Mouse (Mus musculus) kidney, postnatal 36 days (tissue): ENCODE measurements around the gene Mllt6.
"Not testable (repeated sequence)": the region's sequence is repeated elsewhere in the genome, so short reads cannot be mapped to it uniquely, and the experiment has no call there.

ENCODE experiments used
- DNase-seq, 2 experiments: peaks; one replicate each; pipeline ENCODE4 v3.0.0; 2021 to 2022; ENCODE audit warnings: mixed read lengths in 2 of 2

Mllt6 gene

GRCm38 (mm10) chr11:97697199-97697890 lies 34.1 kb downstream of the Mllt6 start:
- no peak for DNase-seq

- DNase-seq = no peak
Measured at GRCm38 (mm10) chr11:97697891-97698529, 34.8 kb downstream of the Mllt6 start.

GRCm38 (mm10) chr11:97698741-97699611 lies 35.8 kb downstream of the Mllt6 start:
- peak; percentile 79 to 93 for DNase-seq

- peak; percentile 95 to 97 for DNase-seq
Measured at GRCm38 (mm10) chr11:97699626-97700002, 36.4 kb downstream of the Mllt6 start.

- peak; percentile 83 to 90 for DNase-seq
Measured at GRCm38 (mm10) chr11:97700003-97700745, 37.0 kb downstream of the Mllt6 start, which contains the start of gene Pcgf2. Pcgf2 (minus strand) TSS chr11:97700497.

- DNase-seq = peak; percentile 22 to 47
Measured at GRCm38 (mm10) chr11:97700746-97701580, 37.7 kb downstream of the Mllt6 start.

- no peak for DNase-seq
Measured at GRCm38 (mm10) chr11:97701581-97702392, 38.6 kb downstream of the Mllt6 start.

- DNase-seq = peak; percentile 87 to 90
Measured at GRCm38 (mm10) chr11:97702393-97702745, 39.2 kb downstream of the Mllt6 start.

- peak; percentile 99 to 100 for DNase-seq
Measured at GRCm38 (mm10) chr11:97703039-97703826, 40.0 kb downstream of the Mllt6 start, which contains the start of gene Psmb3. Psmb3 (plus strand) TSS chr11:97703399.

GRCm38 (mm10) chr11:97710067-97710466 lies 46.9 kb downstream of the Mllt6 start:
- DNase-seq = not testable (repeated sequence)

GRCm38 (mm10) chr11:97711200-97711900 lies 48.1 kb downstream of the Mllt6 start:
- DNase-seq = peak in 1 of 2 experiments; percentile 50

GRCm38 (mm10) chr11:97712286-97712685 lies 49.1 kb downstream of the Mllt6 start:
- DNase-seq = no peak

- no peak for DNase-seq
Measured at GRCm38 (mm10) chr11:97713896-97714295, 50.7 kb downstream of the Mllt6 start.

GRCm38 (mm10) chr11:97714356-97714755 lies 51.1 kb downstream of the Mllt6 start:
- no peak for DNase-seq

- no peak for DNase-seq
Measured at GRCm38 (mm10) chr11:97714784-97715760, 51.9 kb downstream of the Mllt6 start.

- DNase-seq = no peak
Measured at GRCm38 (mm10) chr11:97716021-97716420, 52.8 kb downstream of the Mllt6 start.

- DNase-seq = no peak
Measured at GRCm38 (mm10) chr11:97717369-97718280, 54.4 kb downstream of the Mllt6 start.
